Mouse (Mus musculus) olfactory bulb, adult 2 months (tissue): Measurements from ENCODE around the gene Pira2.
"Not testable (repeated sequence)": the region's sequence is repeated elsewhere in the genome, so short reads cannot be mapped to it uniquely, and the experiment has no call there.

Source experiments
- CTCF ChIP-seq: fragments of 200-500 bp; IDR thresholded peaks from 2 replicates; pipeline ENCODE4 v1.5.1; 2012; ENCODE audit warnings: low read depth, mild to moderate bottlenecking, low read length, moderate library complexity; ENCODE audit not compliant: insufficient read depth
- POLR2A ChIP-seq: fragments of 200-500 bp; IDR thresholded peaks from 2 replicates; pipeline ENCODE4 v1.6.1; 2012; ENCODE audit warnings: mild to moderate bottlenecking, low read depth, low read length, moderate library complexity; ENCODE audit not compliant: insufficient read depth

DNA sequence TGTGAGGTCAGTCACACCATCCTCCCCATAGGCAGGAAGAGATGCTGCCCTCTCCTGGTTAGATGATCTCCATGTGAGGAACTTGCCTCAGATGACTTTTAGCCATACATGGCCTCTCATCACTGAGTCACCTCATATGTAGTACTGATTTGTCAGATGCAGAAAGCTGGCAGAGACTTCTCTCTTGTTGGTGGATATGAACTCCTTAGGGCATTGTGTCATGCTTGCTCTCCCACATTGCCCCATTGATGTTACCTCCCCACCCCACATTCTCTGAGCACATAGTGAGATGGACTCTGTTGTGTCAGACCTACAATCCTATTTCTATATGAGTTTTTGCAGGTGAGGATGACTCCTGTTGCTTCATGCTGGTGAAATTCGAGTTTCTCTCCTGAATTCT, 30.2 kb upstream of the Pira2 start:
- not testable (repeated sequence) for TF ChIP-seq CTCF, POLR2A
